Mouse (Mus musculus): ENCODE measurements around the gene Cul7. TPM values are rescaled to one million over a fixed set of nuclear protein-coding genes. Genes with fewer than 3 reads are reported as not detected.
A peak's percentile ranks its signal among the peaks of the same experiment; 100 is the strongest.

Gene Cul7
- 40.7 and 45.5 TPM in 2 replicates for polyA plus RNA-seq (2016; fragmentation: Nextera tagmentation; extraction: Ambion mirVana)

GRCm38 (mm10) chr17:46650232-46651031, at the start of gene Cul7:
Cul7 (plus strand) TSS chr17:46650337.
- Histone ChIP-seq H3K27ac (peak within 1 kb of the TSS; percentile 96), H3K27me3 (ENCODE audit: insufficient read depth, poor library complexity, severe bottlenecking) (no peaks in the 10 kb centered on the region), H3K4me1 (replicated peaks) (peaks cover 53% of the 10 kb centered on the region), H3K36me3 (peaks cover 60% of the 10 kb centered on the region), H3K4me3 (peak within 1 kb of the TSS; percentile 65), H3K9me3 (no peaks in the 10 kb centered on the region)
- WGBS, result under 1% methylated on average over 58 of the region's 58 CpGs
- peak; percentile 94 for DNase-seq (ENCODE audit: low spot score)

GRCm38 (mm10) chr17:46600569-46600968, 49.6 kb upstream of the Cul7 start:
- no peaks in the 10 kb centered on the region for H3K9me3 ChIP-seq
- no peak overlapping the region for H3K27ac ChIP-seq
- H3K36me3 ChIP-seq, result peaks cover 28% of the 10 kb centered on the region
- DNase-seq (ENCODE audit: low spot score), result no peak
- H3K4me3 ChIP-seq, result no peak overlapping the region
- 90% methylated on average over 2 of the region's 2 CpGs for WGBS
- peaks cover 22% of the 10 kb centered on the region for H3K4me1 ChIP-seq (replicated peaks)
- H3K27me3 ChIP-seq (ENCODE audit: insufficient read depth, poor library complexity, severe bottlenecking), result no peaks in the 10 kb centered on the region

- Histone ChIP-seq H3K4me3 (no peak overlapping the region), H3K27me3 (ENCODE audit: insufficient read depth, poor library complexity, severe bottlenecking) (no peaks in the 10 kb centered on the region), H3K4me1 (replicated peaks) (peaks cover 28% of the 10 kb centered on the region), H3K36me3 (peaks cover 23% of the 10 kb centered on the region), H3K9me3 (no peaks in the 10 kb centered on the region), H3K27ac (peak overlapping the region; percentile 56)
- WGBS, result 84% methylated on average over 9 of the region's 9 CpGs
- DNase-seq (ENCODE audit: low spot score), result no peak
These were observed 47.9 kb upstream of the Cul7 start for GRCm38 (mm10) chr17:46602212-46602611.

- Histone ChIP-seq H3K27ac (no peak overlapping the region; the same call in 1 of the 2 replicates), H3K4me1 (replicated peaks) (peaks cover 28% of the 10 kb centered on the region), H3K9me3 (no peaks in the 10 kb centered on the region), H3K4me3 (no peak overlapping the region), H3K36me3 (peaks cover 13% of the 10 kb centered on the region), H3K27me3 (ENCODE audit: insufficient read depth, poor library complexity, severe bottlenecking) (no peaks in the 10 kb centered on the region)
- DNase-seq (ENCODE audit: low spot score), result no peak
- 95% methylated on average over 4 of the region's 4 CpGs for WGBS
These were observed 46.9 kb upstream of the Cul7 start for GRCm38 (mm10) chr17:46603229-46603628.

- Histone ChIP-seq H3K4me3 (no peak overlapping the region), H3K27ac (peak overlapping the region; percentile 67), H3K36me3 (peaks cover 9% of the 10 kb centered on the region), H3K9me3 (no peaks in the 10 kb centered on the region), H3K4me1 (replicated peaks) (peaks cover 36% of the 10 kb centered on the region), H3K27me3 (ENCODE audit: insufficient read depth, poor library complexity, severe bottlenecking) (no peaks in the 10 kb centered on the region)
- no peak for DNase-seq (ENCODE audit: low spot score)
- 61% methylated on average over 5 of the region's 5 CpGs for WGBS
These were observed 45.0 kb upstream of the Cul7 start for GRCm38 (mm10) chr17:46605126-46605525.

- H3K9me3 ChIP-seq, result no peaks in the 10 kb centered on the region
- H3K4me3 ChIP-seq, result no peak overlapping the region
- H3K4me1 ChIP-seq (replicated peaks), result peaks cover 45% of the 10 kb centered on the region
- no peaks in the 10 kb centered on the region for H3K27me3 ChIP-seq (ENCODE audit: insufficient read depth, poor library complexity, severe bottlenecking)
- peaks cover 13% of the 10 kb centered on the region for H3K36me3 ChIP-seq
- DNase-seq (ENCODE audit: low spot score), result no peak
- 80% methylated on average over 12 of the region's 12 CpGs for WGBS
- no peak overlapping the region for H3K27ac ChIP-seq
These were observed 44.1 kb upstream of the Cul7 start for GRCm38 (mm10) chr17:46605987-46606386.

- Histone ChIP-seq H3K36me3 (peaks cover 14% of the 10 kb centered on the region), H3K9me3 (no peaks in the 10 kb centered on the region), H3K27ac (peak overlapping the region; percentile 73), H3K4me1 (replicated peaks) (peaks cover 56% of the 10 kb centered on the region), H3K27me3 (ENCODE audit: insufficient read depth, poor library complexity, severe bottlenecking) (no peaks in the 10 kb centered on the region), H3K4me3 (no peak overlapping the region)
- DNase-seq (ENCODE audit: low spot score), result no peak
- WGBS, result 67% methylated on average over 15 of the region's 15 CpGs
These were observed 40.2 kb upstream of the Cul7 start for GRCm38 (mm10) chr17:46609721-46610514.

- Histone ChIP-seq H3K27ac (no peak overlapping the region), H3K4me1 (replicated peaks) (peaks cover 46% of the 10 kb centered on the region), H3K9me3 (no peaks in the 10 kb centered on the region), H3K4me3 (no peak overlapping the region), H3K27me3 (ENCODE audit: insufficient read depth, poor library complexity, severe bottlenecking) (no peaks in the 10 kb centered on the region), H3K36me3 (peaks cover 14% of the 10 kb centered on the region)
- 94% methylated on average over 6 of the region's 6 CpGs for WGBS
- DNase-seq (ENCODE audit: low spot score), result no peak
These were observed 38.8 kb upstream of the Cul7 start for GRCm38 (mm10) chr17:46611316-46611715.

GRCm38 (mm10) chr17:46612189-46612588, 37.9 kb upstream of the Cul7 start:
- DNase-seq (ENCODE audit: low spot score), result no peak
- Histone ChIP-seq H3K27ac (0 out of 2 replicates have a peak overlapping the region, but pooled peaks have one; percentile 12), H3K27me3 (ENCODE audit: insufficient read depth, poor library complexity, severe bottlenecking) (no peaks in the 10 kb centered on the region), H3K36me3 (peaks cover 14% of the 10 kb centered on the region), H3K9me3 (no peaks in the 10 kb centered on the region), H3K4me3 (no peak overlapping the region), H3K4me1 (replicated peaks) (peaks cover 55% of the 10 kb centered on the region)
- 81% methylated on average over 2 of the region's 2 CpGs for WGBS

GRCm38 (mm10) chr17:46612820-46613219, 37.3 kb upstream of the Cul7 start:
- H3K9me3 ChIP-seq, result no peaks in the 10 kb centered on the region
- no peak for DNase-seq (ENCODE audit: low spot score)
- H3K27me3 ChIP-seq (ENCODE audit: insufficient read depth, poor library complexity, severe bottlenecking), result no peaks in the 10 kb centered on the region
- WGBS, result 50% methylated on average over 4 of the region's 4 CpGs
- peaks cover 62% of the 10 kb centered on the region for H3K4me1 ChIP-seq (replicated peaks)
- H3K4me3 ChIP-seq, result no peak overlapping the region
- peak overlapping the region; percentile 64 for H3K27ac ChIP-seq
- peaks cover 14% of the 10 kb centered on the region for H3K36me3 ChIP-seq

GRCm38 (mm10) chr17:46613229-46613628, 36.9 kb upstream of the Cul7 start:
- Histone ChIP-seq H3K9me3 (no peaks in the 10 kb centered on the region), H3K4me3 (no peak overlapping the region), H3K27me3 (ENCODE audit: insufficient read depth, poor library complexity, severe bottlenecking) (no peaks in the 10 kb centered on the region), H3K4me1 (replicated peaks) (peaks cover 66% of the 10 kb centered on the region), H3K36me3 (peaks cover 14% of the 10 kb centered on the region), H3K27ac (peak overlapping the region; percentile 64)
- no peak for DNase-seq (ENCODE audit: low spot score)
- 54% methylated on average over 3 of the region's 3 CpGs for WGBS

GRCm38 (mm10) chr17:46617799-46618198, 32.3 kb upstream of the Cul7 start:
- WGBS, result 64% methylated on average over 12 of the region's 12 CpGs
- no peaks in the 10 kb centered on the region for H3K27me3 ChIP-seq (ENCODE audit: insufficient read depth, poor library complexity, severe bottlenecking)
- H3K4me1 ChIP-seq (replicated peaks), result peaks cover 82% of the 10 kb centered on the region
- no peak for DNase-seq (ENCODE audit: low spot score)
- H3K4me3 ChIP-seq, result peak overlapping the region; percentile 38
- H3K9me3 ChIP-seq, result no peaks in the 10 kb centered on the region
- no peaks in the 10 kb centered on the region for H3K36me3 ChIP-seq
- H3K27ac ChIP-seq, result peak overlapping the region; percentile 93

GRCm38 (mm10) chr17:46618394-46618768, 31.8 kb upstream of the Cul7 start:
- no peaks in the 10 kb centered on the region for H3K36me3 ChIP-seq
- DNase-seq (ENCODE audit: low spot score), result peak; percentile 47
- peak overlapping the region; percentile 93 for H3K27ac ChIP-seq
- 3% methylated on average over 6 of the region's 6 CpGs for WGBS
- no peaks in the 10 kb centered on the region for H3K9me3 ChIP-seq
- no peaks in the 10 kb centered on the region for H3K27me3 ChIP-seq (ENCODE audit: insufficient read depth, poor library complexity, severe bottlenecking)
- peak overlapping the region; percentile 38 for H3K4me3 ChIP-seq
- H3K4me1 ChIP-seq (replicated peaks), result peaks cover 82% of the 10 kb centered on the region

Measured in hindbrain, embryonic 10.5 days (tissue).